Mouse (Mus musculus) CH12.LX (cell line): Measurements from ENCODE around the gene Slc39a2. TPM values are rescaled to one million over a fixed set of nuclear protein-coding genes. Genes with fewer than 3 reads are reported as not detected.
A peak's percentile ranks its signal among the peaks of the same experiment; 100 is the strongest.

Experiments
- DNase-seq: peaks from one replicate; pipeline ENCODE4 v3.0.0-alpha.2; 2013; ENCODE audit errors: extremely low read depth
- H3K27ac ChIP-seq: 2 replicates; pipeline ENCODE4 v1.5.1; 2012; ENCODE audit warnings: low read depth, mild to moderate bottlenecking, control low read depth, moderate library complexity; ENCODE audit not compliant: insufficient read depth
- H3K27me3 ChIP-seq: replicated peaks from 2 replicates; pipeline ENCODE3; 2012; ENCODE audit warnings: inconsistent platforms
- H3K36me3 ChIP-seq, 2 experiments: replicated peaks in 1 of 2; 2 replicates each; pipeline versions ENCODE3 to v1.6.1; 2012; ENCODE audit warnings: inconsistent platforms in 1 of 2, low read length in 1 of 2, mild to moderate bottlenecking in 1 of 2, mixed read lengths in 1 of 2, moderate library complexity in 1 of 2; ENCODE audit not compliant: control insufficient read depth in 1 of 2, insufficient read depth in 1 of 2
- H3K4me1 ChIP-seq, 2 experiments: 2 replicates each; pipeline ENCODE4 v1.6.1; 2012; ENCODE audit warnings: inconsistent platforms in 1 of 2, moderate library complexity in 1 of 2; ENCODE audit not compliant: insufficient read depth in 2 of 2, control insufficient read depth in 1 of 2
- H3K4me2 ChIP-seq: 2 replicates; pipeline ENCODE4 v1.6.1; 2012; ENCODE audit warnings: low read depth, mild to moderate bottlenecking, control low read depth; ENCODE audit not compliant: poor library complexity, insufficient read depth, severe bottlenecking
- H3K4me3 ChIP-seq, 3 experiments: fragments of 150-350 bp in 1 of 3; sonication (generic) in 1 of 3; replicated peaks in 1 of 3; 2 replicates each; pipeline versions ENCODE3 to v1.5.1; 2011 to 2012; ENCODE audit warnings: low read depth in 2 of 3, low read length in 2 of 3, mild to moderate bottlenecking in 2 of 3, moderate library complexity in 2 of 3, control low read depth in 1 of 3, improper control_type of control experiment in 1 of 3, inconsistent platforms in 1 of 3, mixed read lengths in 1 of 3; ENCODE audit not compliant: poor library complexity in 1 of 3
- H3K79me2 ChIP-seq: replicated peaks from 2 replicates; pipeline ENCODE4 v1.6.1; 2012; ENCODE audit warnings: mild to moderate bottlenecking, moderate library complexity; ENCODE audit not compliant: control insufficient read depth, poor library complexity, insufficient read depth, severe bottlenecking; ENCODE audit errors: extremely low read depth
- H3K9ac ChIP-seq: 2 replicates; pipeline ENCODE4 v1.6.1; 2012; ENCODE audit warnings: low read depth, mild to moderate bottlenecking, control low read depth, moderate library complexity; ENCODE audit not compliant: insufficient read depth
- H3K9me3 ChIP-seq: replicated peaks from 2 replicates; pipeline ENCODE3; 2012; ENCODE audit warnings: low read length, inconsistent platforms, mixed read lengths
- BHLHE40 ChIP-seq: IDR thresholded peaks from 2 replicates; pipeline ENCODE4 v1.6.1; 2011; ENCODE audit warnings: mild to moderate bottlenecking, low read depth, low read length, improper control_type of control experiment
- CHD1 ChIP-seq: IDR thresholded peaks from 2 replicates; pipeline ENCODE4 v1.6.1; 2012; ENCODE audit warnings: low read depth, low read length, improper control_type of control experiment, inconsistent platforms
- CTCF ChIP-seq, 2 experiments: IDR thresholded peaks in 1 of 2; conservative IDR thresholded peaks in 1 of 2; 2 replicates each; pipeline ENCODE4 v1.5.1; 2011 to 2012; ENCODE audit warnings: low read depth in 2 of 2, low read length in 2 of 2, improper control_type of control experiment in 1 of 2, inconsistent platforms in 1 of 2, mild to moderate bottlenecking in 1 of 2, moderate library complexity in 1 of 2
- ELF1 ChIP-seq: IDR thresholded peaks from 2 replicates; pipeline ENCODE4 v1.6.1; 2014; ENCODE audit warnings: low read depth, mild to moderate bottlenecking, inconsistent platforms, low read length, improper control_type of control experiment
- EP300 ChIP-seq: IDR thresholded peaks from 2 replicates; pipeline ENCODE4 v1.6.1; 2011; ENCODE audit warnings: low read length, improper control_type of control experiment
- GABPA ChIP-seq: IDR thresholded peaks from 2 replicates; pipeline ENCODE4 v1.6.1; 2012; ENCODE audit warnings: low read depth, low read length, improper control_type of control experiment, inconsistent platforms; ENCODE audit not compliant: insufficient replicate concordance
- HCFC1 ChIP-seq: IDR thresholded peaks from 2 replicates; pipeline ENCODE4 v1.6.1; 2012; ENCODE audit warnings: low read depth, mild to moderate bottlenecking, inconsistent platforms, low read length, improper control_type of control experiment
- IRF4 ChIP-seq: IDR thresholded peaks from 2 replicates; pipeline ENCODE4 v1.6.1; 2014; ENCODE audit warnings: low read depth, mild to moderate bottlenecking, inconsistent platforms, low read length, improper control_type of control experiment
- JUN ChIP-seq: IDR thresholded peaks from 2 replicates; pipeline ENCODE4 v1.6.1; 2011; ENCODE audit warnings: low read depth, mild to moderate bottlenecking, low read length, improper control_type of control experiment, moderate library complexity; ENCODE audit not compliant: insufficient read depth
- KAT2A ChIP-seq: IDR thresholded peaks from 2 replicates; pipeline ENCODE4 v1.6.1; 2012; ENCODE audit warnings: low read length, improper control_type of control experiment, inconsistent platforms; ENCODE audit not compliant: insufficient replicate concordance
- MAFK ChIP-seq: IDR thresholded peaks from 2 replicates; pipeline ENCODE4 v1.6.1; 2011; ENCODE audit warnings: low read length, improper control_type of control experiment; ENCODE audit not compliant: insufficient replicate concordance
- MAX ChIP-seq: IDR thresholded peaks from 2 replicates; pipeline ENCODE4 v1.6.1; 2011; ENCODE audit warnings: low read length, improper control_type of control experiment
- MAZ ChIP-seq: IDR thresholded peaks from 2 replicates; pipeline ENCODE4 v1.6.1; 2012; ENCODE audit warnings: low read depth, mild to moderate bottlenecking, inconsistent platforms, low read length, improper control_type of control experiment, moderate library complexity
- MEF2A ChIP-seq: IDR thresholded peaks from 2 replicates; pipeline ENCODE4 v1.6.1; 2014; ENCODE audit warnings: low read depth, mild to moderate bottlenecking, inconsistent platforms, low read length, improper control_type of control experiment, borderline replicate concordance
- MXI1 ChIP-seq: IDR thresholded peaks from 2 replicates; pipeline ENCODE4 v1.6.1; 2011; ENCODE audit warnings: mild to moderate bottlenecking, low read depth, low read length, improper control_type of control experiment
- MYC ChIP-seq: IDR thresholded peaks from 2 replicates; pipeline ENCODE4 v1.6.1; 2011; ENCODE audit warnings: low read depth, mild to moderate bottlenecking, improper control_type of control experiment, low read length
- NRF1 ChIP-seq: IDR thresholded peaks from 2 replicates; pipeline ENCODE4 v1.6.1; 2014; ENCODE audit warnings: low read depth, mild to moderate bottlenecking, inconsistent platforms, low read length, improper control_type of control experiment, moderate library complexity
- PAX5 ChIP-seq: IDR thresholded peaks from 2 replicates; pipeline ENCODE4 v1.6.1; 2012; ENCODE audit warnings: low read length, inconsistent platforms, mixed read lengths
- POLR2A ChIP-seq: IDR thresholded peaks from 2 replicates; pipeline ENCODE4 v1.6.1; 2011; ENCODE audit warnings: low read depth, mild to moderate bottlenecking, improper control_type of control experiment, low read length
- RAD21 ChIP-seq: IDR thresholded peaks from 2 replicates; pipeline ENCODE4 v1.6.1; 2011; ENCODE audit warnings: low read depth, mild to moderate bottlenecking, low read length, improper control_type of control experiment, moderate library complexity
- RCOR1 ChIP-seq: conservative IDR thresholded peaks from 2 replicates; pipeline ENCODE4 v1.6.1; 2012; ENCODE audit warnings: low read depth, mild to moderate bottlenecking, inconsistent platforms, low read length, improper control_type of control experiment
- SMC3 ChIP-seq: IDR thresholded peaks from 2 replicates; pipeline ENCODE4 v1.6.1; 2011; ENCODE audit warnings: low read depth, low read length, improper control_type of control experiment
- TBP ChIP-seq: conservative IDR thresholded peaks from 2 replicates; pipeline ENCODE4 v1.6.1; 2011; ENCODE audit warnings: low read depth, low read length, improper control_type of control experiment
- TCF12 ChIP-seq: IDR thresholded peaks from 2 replicates; pipeline ENCODE4 v1.6.1; 2014; ENCODE audit warnings: low read depth, mild to moderate bottlenecking, inconsistent platforms, low read length, improper control_type of control experiment
- UBTF ChIP-seq: IDR thresholded peaks from 2 replicates; pipeline ENCODE4 v1.6.1; 2012; ENCODE audit warnings: low read depth, mild to moderate bottlenecking, inconsistent platforms, low read length, improper control_type of control experiment, moderate library complexity
- USF1 ChIP-seq: IDR thresholded peaks from 2 replicates; pipeline ENCODE4 v1.6.1; 2014; ENCODE audit warnings: low read depth, mild to moderate bottlenecking, inconsistent platforms, low read length, improper control_type of control experiment
- USF2 ChIP-seq: conservative IDR thresholded peaks from 2 replicates; pipeline ENCODE4 v1.6.1; 2011; ENCODE audit warnings: low read depth, low read length, improper control_type of control experiment
- ZC3H11A ChIP-seq: IDR thresholded peaks from 2 replicates; pipeline ENCODE4 v1.6.1; 2012; ENCODE audit warnings: low read depth, mild to moderate bottlenecking, inconsistent platforms, low read length, improper control_type of control experiment
- ZKSCAN1 ChIP-seq: IDR thresholded peaks from 2 replicates; pipeline ENCODE4 v1.6.1; 2012; ENCODE audit warnings: low read depth, inconsistent platforms, low read length, improper control_type of control experiment, borderline replicate concordance
- ZMIZ1 ChIP-seq: IDR thresholded peaks from 2 replicates; pipeline ENCODE4 v1.6.1; 2012; ENCODE audit warnings: low read depth, mild to moderate bottlenecking, inconsistent platforms, low read length, improper control_type of control experiment
- ZNF384 ChIP-seq: IDR thresholded peaks from 2 replicates; pipeline ENCODE4 v1.6.1; 2012; ENCODE audit warnings: low read depth, low read length, improper control_type of control experiment, inconsistent platforms
- dilution Hi-C: fragments of 300-500 bp; cut with MboI; formaldehyde crosslinking; loops from 2 replicates; pipeline ENCODE4 v1.14.3; 2020; ENCODE audit warnings: low sequenced_read_pairs; ENCODE audit not compliant: extremely low pct_unique_long_range_greater_than_20kb, extremely low pct_ligation_motif_present
- in situ Hi-C: fragments of 300-500 bp; cut with MboI; formaldehyde crosslinking; loops from 3 replicates; pipeline ENCODE4 v1.14.3; 2019; ENCODE audit warnings: low sequenced_read_pairs, low pct_ligation_motif_present, low pct_unique_long_range_greater_than_20kb, mixed read lengths
- polyA plus RNA-seq: library from polyadenylated mRNA; unstranded; fragments of >175 nt; gene quantifications from 2 replicates; pipeline ENCODE4 v1.2.1, GENCODE M21; 2012; ENCODE audit warnings: low read depth; ENCODE audit not compliant: insufficient read length
- total RNA-seq, 2 experiments: library from RNA; depleted of rRNA; stranded (reverse); fragments of 300-350 nt in 1 of 2; fragments of >200 nt in 1 of 2; gene quantifications; 2 replicates each; pipeline ENCODE4 v1.2.3; 2012 to 2014

Slc39a2 gene
- total and polyA plus RNA-seq, 3 experiments: 0.20 to 0.49 (median 0.42) TPM

GRCm38 (mm10) chr14:51877517-51877916 is 15.2 kb upstream of the Slc39a2 start:
- H3K27ac ChIP-seq: no peak overlapping the region
- no peak overlapping the region for H3K9ac ChIP-seq
- no peak overlapping the region for H3K4me2 ChIP-seq
- dilution Hi-C loops: no loop called here
- H3K4me1 ChIP-seq: peaks cover 2 to 5% of the 10 kb centered on the region in 2 experiments; a peak in 3 of 4 replicates
- no peak overlapping the region for H3K4me3 ChIP-seq
- H3K27me3 ChIP-seq: no peaks in the 10 kb centered on the region
- in situ Hi-C loops: no loop called here
- no peaks in the 10 kb centered on the region for H3K9me3 ChIP-seq
- H3K79me2 ChIP-seq: no peaks in the 10 kb centered on the region
- no peak for TF ChIP-seq USF2
- peak; percentile 55; the same call in 1 of the 2 replicates for TF ChIP-seq BHLHE40
- no peak for DNase-seq
- no peaks in the 10 kb centered on the region for H3K36me3 ChIP-seq

GRCm38 (mm10) chr14:51883527-51884030 is 9.1 kb upstream of the Slc39a2 start:
- in situ Hi-C loops: no loop called here
- DNase-seq: peak; percentile 95
- H3K9ac ChIP-seq: peak overlapping the region; percentile 67
- TF ChIP-seq POLR2A (0 out of 2 replicates have a peak, but pooled peaks have one; percentile 38), EP300 (no peak), CHD1 (no peak; the same call in 1 of the 2 replicates), MAX (peak; percentile 73), MXI1 (peak; percentile 80; the same call in 1 of the 2 replicates), UBTF (no peak), NRF1 (no peak), MEF2A (0 out of 2 replicates have a peak, but pooled peaks have one; percentile 50), ZMIZ1 (no peak), ELF1 (no peak), PAX5 (no peak), BHLHE40 (no peak), CTCF (conservative IDR thresholded peaks at IDR 0.05 in 1 of 2, IDR thresholded peaks at IDR 0.05 in 1 of 2; ENCODE audit: low read depth in 2 of 2, low read length in 2 of 2) (peak; percentile 66 to 82; a peak in 3 of 4 replicates), RCOR1 (0 out of 2 replicates have a peak, but pooled peaks have one; percentile 45), ZNF384 (peak; percentile 98), MYC (peak; percentile 93), ZKSCAN1 (no peak), KAT2A (no peak), ZC3H11A (no peak), SMC3 (peak; percentile 39), USF1 (0 out of 2 replicates have a peak, but pooled peaks have one; percentile 23), JUN (no peak), USF2 (no peak), TCF12 (0 out of 2 replicates have a peak, but pooled peaks have one; percentile 18), TBP (0 out of 2 replicates have a peak, but pooled peaks have one; percentile 37), HCFC1 (peak; percentile 50), IRF4 (no peak; the same call in 1 of the 2 replicates), RAD21 (peak; percentile 49), GABPA (no peak), MAZ (peak; percentile 67; the same call in 1 of the 2 replicates), MAFK (no peak)

More at GRCm38 (mm10) chr14:51883527-51884030, 9.1 kb upstream of the Slc39a2 start:
- no peaks in the 10 kb centered on the region for H3K9me3 ChIP-seq
- peak overlapping the region; percentile 94 for H3K4me2 ChIP-seq
- dilution Hi-C loops: no loop called here
- H3K27me3 ChIP-seq: no peaks in the 10 kb centered on the region
- H3K36me3 ChIP-seq: peaks cover 12 to 24% of the 10 kb centered on the region in 2 experiments
- peak overlapping the region; percentile 48 to 71 (median 63) for H3K4me3 ChIP-seq
- H3K79me2 ChIP-seq: peaks cover 13% of the 10 kb centered on the region
- no peak overlapping the region for H3K27ac ChIP-seq
- peaks cover 0 to 15% of the 10 kb centered on the region in 2 experiments; a peak in 2 of 4 replicates for H3K4me1 ChIP-seq
